Mouse (Mus musculus): Measurements from ENCODE around the gene Pan2. TPM values are rescaled to one million over a fixed set of nuclear protein-coding genes. Genes with fewer than 3 reads are reported as not detected.
A peak's percentile ranks its signal among the peaks of the same experiment; 100 is the strongest.
"Not testable (repeated sequence)": the region's sequence is repeated elsewhere in the genome, so short reads cannot be mapped to it uniquely, and the experiment has no call there.

Gene Pan2
- polyA plus RNA-seq, 1 experiment from 2014 or later, result 3.4 TPM

GRCm38 (mm10) chr10:128271883-128272282 is 31.3 kb upstream of the Pan2 start:
- peak overlapping the region; percentile 95 for H3K4me3 ChIP-seq (ENCODE audit: inconsistent target)

GRCm38 (mm10) chr10:128272819-128273439 is 30.2 kb upstream of the Pan2 start:
- H3K27ac ChIP-seq, result not testable (repeated sequence)
- Histone ChIP-seq H3K36me3 (ENCODE audit: inconsistent target) (peaks cover 46% of the 10 kb centered on the region), H3K79me2 (ENCODE audit: inconsistent target) (peaks cover 76% of the 10 kb centered on the region), H3K4me3 (ENCODE audit: inconsistent target) (peak overlapping the region; percentile 95; the same call in 1 of the 2 replicates)
- 95% methylated on average over 4 of the region's 7 CpGs for WGBS (ENCODE audit: missing documents)

More at GRCm38 (mm10) chr10:128271883-128272282, 31.3 kb upstream of the Pan2 start:
- WGBS (ENCODE audit: missing documents), result 56% methylated on average over 2 of the region's 2 CpGs
- H3K79me2 ChIP-seq (ENCODE audit: inconsistent target), result peaks cover 66% of the 10 kb centered on the region
- peak overlapping the region; percentile 25; the same call in 1 of the 2 replicates for H3K27ac ChIP-seq
- peaks cover 35% of the 10 kb centered on the region for H3K36me3 ChIP-seq (ENCODE audit: inconsistent target)

GRCm38 (mm10) chr10:128275374-128275773 is 27.8 kb upstream of the Pan2 start:
- WGBS (ENCODE audit: missing documents), result 91% methylated on average over 1 of the region's 1 CpGs
- Histone ChIP-seq H3K79me2 (ENCODE audit: inconsistent target) (peaks cover 100% of the 10 kb centered on the region), H3K36me3 (ENCODE audit: inconsistent target) (peaks cover 69% of the 10 kb centered on the region)
- not testable (repeated sequence) for H3K4me3 ChIP-seq (ENCODE audit: inconsistent target); H3K27ac ChIP-seq

- H3K4me3 ChIP-seq (ENCODE audit: inconsistent target), result no peak overlapping the region
- peaks cover 93% of the 10 kb centered on the region for H3K36me3 ChIP-seq (ENCODE audit: inconsistent target)
- H3K79me2 ChIP-seq (ENCODE audit: inconsistent target), result peaks cover 100% of the 10 kb centered on the region
- H3K27ac ChIP-seq, result no peak overlapping the region
- 90% methylated on average over 6 of the region's 6 CpGs for WGBS (ENCODE audit: missing documents)
Measured at GRCm38 (mm10) chr10:128278158-128278557, 25.0 kb upstream of the Pan2 start.

GRCm38 (mm10) chr10:128280943-128281342 is 22.2 kb upstream of the Pan2 start:
- Histone ChIP-seq H3K4me3 (ENCODE audit: inconsistent target) (no peak overlapping the region), H3K27ac (no peak overlapping the region), H3K36me3 (ENCODE audit: inconsistent target) (peaks cover 98% of the 10 kb centered on the region), H3K79me2 (ENCODE audit: inconsistent target) (peaks cover 100% of the 10 kb centered on the region)
- 95% methylated on average over 6 of the region's 6 CpGs for WGBS (ENCODE audit: missing documents)

GRCm38 (mm10) chr10:128281682-128282081 is 21.5 kb upstream of the Pan2 start:
- Histone ChIP-seq H3K36me3 (ENCODE audit: inconsistent target) (peaks cover 98% of the 10 kb centered on the region), H3K4me3 (ENCODE audit: inconsistent target) (no peak overlapping the region), H3K79me2 (ENCODE audit: inconsistent target) (peaks cover 100% of the 10 kb centered on the region), H3K27ac (no peak overlapping the region)
- WGBS (ENCODE audit: missing documents), result 95% methylated on average over 14 of the region's 14 CpGs

GRCm38 (mm10) chr10:128282886-128283450 is 20.2 kb upstream of the Pan2 start:
- whole genome bisulfite sequencing (ENCODE audit: missing documents), result 97% methylated on average over 19 of the region's 20 CpGs
- H3K36me3 ChIP-seq (ENCODE audit: inconsistent target), result peaks cover 98% of the 10 kb centered on the region

GRCm38 (mm10) chr10:128283604-128284579 is 19.2 kb upstream of the Pan2 start:
- Histone ChIP-seq H3K36me3 (ENCODE audit: inconsistent target) (peaks cover 98% of the 10 kb centered on the region), H3K4me3 (ENCODE audit: inconsistent target) (no peak overlapping the region), H3K79me2 (ENCODE audit: inconsistent target) (peaks cover 96% of the 10 kb centered on the region; the same call in 1 of the 2 replicates), H3K27ac (no peak overlapping the region)
- 77% methylated on average over 28 of the region's 31 CpGs for WGBS (ENCODE audit: missing documents)

More at GRCm38 (mm10) chr10:128282886-128283450, 20.2 kb upstream of the Pan2 start:
- Histone ChIP-seq H3K27ac (no peak overlapping the region), H3K4me3 (ENCODE audit: inconsistent target) (no peak overlapping the region), H3K79me2 (ENCODE audit: inconsistent target) (peaks cover 99% of the 10 kb centered on the region; the same call in 1 of the 2 replicates)

- H3K27ac ChIP-seq; H3K4me3 ChIP-seq (ENCODE audit: inconsistent target): not testable (repeated sequence)
- WGBS (ENCODE audit: missing documents), result 83% methylated on average over 1 of the region's 1 CpGs
- H3K79me2 ChIP-seq (ENCODE audit: inconsistent target), result peaks cover 29% of the 10 kb centered on the region; the same call in 1 of the 2 replicates
- peaks cover 73% of the 10 kb centered on the region for H3K36me3 ChIP-seq (ENCODE audit: inconsistent target)
Measured at GRCm38 (mm10) chr10:128290594-128290993, 12.5 kb upstream of the Pan2 start.

- peaks cover 15% of the 10 kb centered on the region for H3K36me3 ChIP-seq (ENCODE audit: inconsistent target)
- H3K27ac ChIP-seq, result no peak overlapping the region
- H3K4me3 ChIP-seq (ENCODE audit: inconsistent target), result no peak overlapping the region
- 94% methylated on average over 13 of the region's 13 CpGs for WGBS (ENCODE audit: missing documents)
- no peaks in the 10 kb centered on the region for H3K79me2 ChIP-seq (ENCODE audit: inconsistent target)
Measured at GRCm38 (mm10) chr10:128296370-128297090, 6.6 kb upstream of the Pan2 start.

- WGBS (ENCODE audit: missing documents), result 92% methylated on average over 4 of the region's 4 CpGs
- peaks cover 8% of the 10 kb centered on the region for H3K36me3 ChIP-seq (ENCODE audit: inconsistent target)
- H3K27ac ChIP-seq, result no peak overlapping the region
- no peak overlapping the region for H3K4me3 ChIP-seq (ENCODE audit: inconsistent target)
- no peaks in the 10 kb centered on the region for H3K79me2 ChIP-seq (ENCODE audit: inconsistent target)
Measured at GRCm38 (mm10) chr10:128297221-128297620, 5.9 kb upstream of the Pan2 start.

- WGBS (ENCODE audit: missing documents), result 98% methylated on average over 10 of the region's 11 CpGs
- Histone ChIP-seq H3K4me3 (ENCODE audit: inconsistent target) (no peak overlapping the region), H3K79me2 (ENCODE audit: inconsistent target) (no peaks in the 10 kb centered on the region), H3K27ac (no peak overlapping the region), H3K36me3 (ENCODE audit: inconsistent target) (peaks cover 4% of the 10 kb centered on the region)
Measured at GRCm38 (mm10) chr10:128297622-128298021, 5.5 kb upstream of the Pan2 start.

- Histone ChIP-seq H3K4me3 (ENCODE audit: inconsistent target) (no peak overlapping the region), H3K36me3 (ENCODE audit: inconsistent target) (no peaks in the 10 kb centered on the region), H3K27ac (peak overlapping the region; percentile 37; the same call in 1 of the 2 replicates), H3K79me2 (ENCODE audit: inconsistent target) (no peaks in the 10 kb centered on the region)
- 3% methylated on average over 6 of the region's 6 CpGs for WGBS (ENCODE audit: missing documents)
Measured at GRCm38 (mm10) chr10:128298243-128298642, 4.9 kb upstream of the Pan2 start.

GRCm38 (mm10) chr10:128298702-128299171 is 4.4 kb upstream of the Pan2 start, which contains the start of gene Il23a:
Gene Il23a, minus strand, starts transcription at chr10:128298752.
- no peaks in the 10 kb centered on the region for H3K36me3 ChIP-seq (ENCODE audit: inconsistent target)
- H3K79me2 ChIP-seq (ENCODE audit: inconsistent target), result no peaks in the 10 kb centered on the region
- H3K27ac ChIP-seq, result peak within 1 kb of the TSS; percentile 37; the same call in 1 of the 2 replicates
- WGBS (ENCODE audit: missing documents), result 47% methylated on average over 11 of the region's 11 CpGs
- no peak within 1 kb of the TSS for H3K4me3 ChIP-seq (ENCODE audit: inconsistent target)

All from macrophage (primary cell).